Mouse (Mus musculus): ENCODE data around the gene Acox3. TPM values are rescaled to one million over a fixed set of nuclear protein-coding genes. Genes with fewer than 3 reads are reported as not detected.

Acox3 gene
- polyA plus RNA-seq, 1 experiment from 2014 or later: 9.6 TPM

DNA sequence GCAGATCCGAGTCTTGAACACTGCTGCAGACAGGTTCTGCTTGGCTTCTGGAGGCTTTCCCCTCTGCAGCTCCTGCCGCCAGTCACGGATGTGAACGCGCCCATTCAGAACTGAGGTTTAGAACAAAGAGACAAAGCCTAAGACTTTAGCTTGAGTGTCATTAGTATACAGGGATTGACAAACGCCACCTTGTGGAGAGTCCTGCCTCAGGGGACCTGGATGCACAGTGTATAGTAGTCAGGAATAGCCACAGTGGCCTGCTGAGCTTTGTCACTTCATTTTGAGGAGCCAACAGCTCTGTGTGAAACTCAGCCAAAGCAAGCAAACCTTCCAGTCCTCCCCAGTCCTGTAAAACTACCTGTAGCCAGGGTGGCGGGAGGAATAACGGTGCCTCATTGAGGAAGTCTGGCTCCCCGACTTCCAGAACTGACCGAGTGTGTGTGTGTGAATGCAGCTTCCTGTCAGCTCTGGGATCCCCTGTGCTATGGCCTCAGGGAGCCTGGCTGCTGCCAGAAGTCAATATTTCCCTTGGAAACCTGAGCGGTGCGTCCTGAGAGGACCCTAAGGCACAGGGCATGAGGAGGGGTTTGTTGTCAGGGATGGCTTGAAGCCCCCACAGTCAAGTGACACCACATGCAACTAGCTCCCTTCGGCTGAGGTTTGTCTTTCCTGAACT lies 24.8 kb upstream of the Acox3 start:
- DNase-seq (ENCODE audit: low spot score): no peak
- TF ChIP-seq EP300 (optimal IDR thresholded peaks at IDR 0.05) (no peak), CTCF (IDR thresholded peaks at IDR 0.05; ENCODE audit: low read depth) (peak; percentile 66)

GRCm38 (mm10) chr5:35559447-35559846 lies 23.4 kb upstream of the Acox3 start:
- Histone ChIP-seq H3K4me1 (replicated peaks; ENCODE audit: control insufficient read depth, insufficient read depth) (no peaks in the 10 kb centered on the region), H3K4me2 (replicated peaks; ENCODE audit: low read depth) (no peak overlapping the region), H3K9me3 (ENCODE audit: control insufficient read depth, low read length) (no peaks in the 10 kb centered on the region), H3K9ac (ENCODE audit: low read length) (no peak overlapping the region), H3K27ac (replicated peaks) (no peak overlapping the region), H3K27me3 (ENCODE audit: control insufficient read depth, insufficient read depth, low read length) (no peaks in the 10 kb centered on the region), H3K4me3 (ENCODE audit: low read depth, low read length) (no peak overlapping the region), H3K36me3 (ENCODE audit: control insufficient read depth, insufficient read depth, low read length) (peaks cover 22% of the 10 kb centered on the region)
- WGBS: 69% methylated on average over 8 of the region's 8 CpGs
- no peak for ATAC-seq (ENCODE audit: low FRiP score, low TSS enrichment)
- TF ChIP-seq EP300 (optimal IDR thresholded peaks at IDR 0.05): no peak
- TF ChIP-seq CTCF (IDR thresholded peaks at IDR 0.05; ENCODE audit: low read depth): no peak
- no peak for DNase-seq (ENCODE audit: low spot score)

More for the DNA sequence above, 24.8 kb upstream of the Acox3 start:
- ATAC-seq (ENCODE audit: low FRiP score, low TSS enrichment): no peak
- 78% methylated on average over 13 of the region's 13 CpGs for WGBS
- Histone ChIP-seq H3K27ac (replicated peaks) (no peak overlapping the region), H3K4me3 (ENCODE audit: low read depth, low read length) (no peak overlapping the region), H3K9ac (ENCODE audit: low read length) (no peak overlapping the region), H3K9me3 (ENCODE audit: control insufficient read depth, low read length) (no peaks in the 10 kb centered on the region), H3K4me1 (replicated peaks; ENCODE audit: control insufficient read depth, insufficient read depth) (no peaks in the 10 kb centered on the region), H3K27me3 (ENCODE audit: control insufficient read depth, insufficient read depth, low read length) (no peaks in the 10 kb centered on the region), H3K36me3 (ENCODE audit: control insufficient read depth, insufficient read depth, low read length) (peaks cover 13% of the 10 kb centered on the region), H3K4me2 (replicated peaks; ENCODE audit: low read depth) (no peak overlapping the region)

- Histone ChIP-seq H3K9ac (ENCODE audit: low read length) (no peak overlapping the region), H3K27me3 (ENCODE audit: control insufficient read depth, insufficient read depth, low read length) (no peaks in the 10 kb centered on the region), H3K4me2 (replicated peaks; ENCODE audit: low read depth) (no peak overlapping the region), H3K27ac (replicated peaks) (no peak overlapping the region), H3K9me3 (ENCODE audit: control insufficient read depth, low read length) (no peaks in the 10 kb centered on the region), H3K36me3 (ENCODE audit: control insufficient read depth, insufficient read depth, low read length) (peaks cover 31% of the 10 kb centered on the region), H3K4me1 (replicated peaks; ENCODE audit: control insufficient read depth, insufficient read depth) (no peaks in the 10 kb centered on the region), H3K4me3 (ENCODE audit: low read depth, low read length) (no peak overlapping the region)
- WGBS: 92% methylated on average over 2 of the region's 2 CpGs
- TF ChIP-seq CTCF (IDR thresholded peaks at IDR 0.05; ENCODE audit: low read depth) (no peak), EP300 (optimal IDR thresholded peaks at IDR 0.05) (no peak)
- ATAC-seq (ENCODE audit: low FRiP score, low TSS enrichment) (no peak), DNase-seq (ENCODE audit: low spot score) (no peak)
These were observed 20.2 kb upstream of the Acox3 start for GRCm38 (mm10) chr5:35562616-35563015.

DNA sequence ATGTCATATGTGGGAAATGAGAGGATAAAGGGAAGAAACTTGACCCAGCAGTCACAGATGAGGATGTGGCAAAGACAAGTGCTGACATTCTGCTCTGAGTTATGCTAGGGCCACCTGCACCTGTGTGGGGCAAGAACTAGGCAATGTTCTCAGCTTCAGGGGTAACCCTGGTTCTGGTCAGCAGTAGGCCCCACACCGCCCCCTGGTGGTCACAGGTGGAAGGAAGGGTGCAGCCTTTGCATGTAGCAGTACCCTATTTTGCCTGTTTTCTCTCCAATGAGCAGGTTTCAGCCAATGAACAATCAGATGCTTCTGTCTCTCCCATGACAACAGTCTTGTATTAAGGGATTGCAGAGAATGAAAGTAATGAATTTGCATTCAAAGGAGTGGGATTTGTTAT lies 19.4 kb upstream of the Acox3 start:
- no peaks in the 10 kb centered on the region for H3K4me1 ChIP-seq (replicated peaks; ENCODE audit: control insufficient read depth, insufficient read depth)
- no peak overlapping the region for H3K4me3 ChIP-seq (ENCODE audit: low read depth, low read length)
- no peaks in the 10 kb centered on the region for H3K9me3 ChIP-seq (ENCODE audit: control insufficient read depth, low read length)
- TF ChIP-seq CTCF (IDR thresholded peaks at IDR 0.05; ENCODE audit: low read depth): peak; percentile 95
- TF ChIP-seq EP300 (optimal IDR thresholded peaks at IDR 0.05): no peak
- DNase-seq (ENCODE audit: low spot score) (peak; percentile 82), ATAC-seq (ENCODE audit: low FRiP score, low TSS enrichment) (peak; percentile 54)
- no peak overlapping the region for H3K9ac ChIP-seq (ENCODE audit: low read length)
- no peak overlapping the region for H3K4me2 ChIP-seq (replicated peaks; ENCODE audit: low read depth)
- H3K27me3 ChIP-seq (ENCODE audit: control insufficient read depth, insufficient read depth, low read length): no peaks in the 10 kb centered on the region
- WGBS: 6% methylated on average over 1 of the region's 1 CpGs
- H3K36me3 ChIP-seq (ENCODE audit: control insufficient read depth, insufficient read depth, low read length): peaks cover 30% of the 10 kb centered on the region
- no peak overlapping the region for H3K27ac ChIP-seq (replicated peaks)

- Histone ChIP-seq H3K27ac (replicated peaks) (no peak overlapping the region), H3K9ac (ENCODE audit: low read length) (no peak overlapping the region), H3K9me3 (ENCODE audit: control insufficient read depth, low read length) (no peaks in the 10 kb centered on the region), H3K4me2 (replicated peaks; ENCODE audit: low read depth) (no peak overlapping the region), H3K4me1 (replicated peaks; ENCODE audit: control insufficient read depth, insufficient read depth) (no peaks in the 10 kb centered on the region), H3K27me3 (ENCODE audit: control insufficient read depth, insufficient read depth, low read length) (no peaks in the 10 kb centered on the region), H3K4me3 (ENCODE audit: low read depth, low read length) (no peak overlapping the region), H3K36me3 (ENCODE audit: control insufficient read depth, insufficient read depth, low read length) (peaks cover 28% of the 10 kb centered on the region)
- TF ChIP-seq EP300 (optimal IDR thresholded peaks at IDR 0.05): no peak
- TF ChIP-seq CTCF (IDR thresholded peaks at IDR 0.05; ENCODE audit: low read depth): no peak
- WGBS: 84% methylated on average over 9 of the region's 9 CpGs
- ATAC-seq (ENCODE audit: low FRiP score, low TSS enrichment) (no peak), DNase-seq (ENCODE audit: low spot score) (no peak)
These were observed 17.6 kb upstream of the Acox3 start for GRCm38 (mm10) chr5:35565217-35565616.

GRCm38 (mm10) chr5:35566632-35567031 lies 16.2 kb upstream of the Acox3 start:
- ATAC-seq (ENCODE audit: low FRiP score, low TSS enrichment) (no peak), DNase-seq (ENCODE audit: low spot score) (no peak)
- H3K4me2 ChIP-seq (replicated peaks; ENCODE audit: low read depth): no peak overlapping the region
- H3K36me3 ChIP-seq (ENCODE audit: control insufficient read depth, insufficient read depth, low read length): peaks cover 31% of the 10 kb centered on the region
- H3K27ac ChIP-seq (replicated peaks): no peak overlapping the region
- H3K4me3 ChIP-seq (ENCODE audit: low read depth, low read length): no peak overlapping the region
- 87% methylated on average over 4 of the region's 4 CpGs for WGBS
- H3K27me3 ChIP-seq (ENCODE audit: control insufficient read depth, insufficient read depth, low read length): no peaks in the 10 kb centered on the region
- no peak overlapping the region for H3K9ac ChIP-seq (ENCODE audit: low read length)
- H3K4me1 ChIP-seq (replicated peaks; ENCODE audit: control insufficient read depth, insufficient read depth): no peaks in the 10 kb centered on the region
- no peaks in the 10 kb centered on the region for H3K9me3 ChIP-seq (ENCODE audit: control insufficient read depth, low read length)
- no peak for TF ChIP-seq CTCF (IDR thresholded peaks at IDR 0.05; ENCODE audit: low read depth)
- TF ChIP-seq EP300 (optimal IDR thresholded peaks at IDR 0.05): no peak
